Mouse (Mus musculus) mesoderm, embryonic 11.5 days (tissue): Measurements from ENCODE around the gene Mrgprf.

Experiments
- DNase-seq: peaks from one replicate; pipeline ENCODE4 v3.0.0-alpha.2; 2012; ENCODE audit warnings: low read depth, low spot score

The Mrgprf gene

DNA sequence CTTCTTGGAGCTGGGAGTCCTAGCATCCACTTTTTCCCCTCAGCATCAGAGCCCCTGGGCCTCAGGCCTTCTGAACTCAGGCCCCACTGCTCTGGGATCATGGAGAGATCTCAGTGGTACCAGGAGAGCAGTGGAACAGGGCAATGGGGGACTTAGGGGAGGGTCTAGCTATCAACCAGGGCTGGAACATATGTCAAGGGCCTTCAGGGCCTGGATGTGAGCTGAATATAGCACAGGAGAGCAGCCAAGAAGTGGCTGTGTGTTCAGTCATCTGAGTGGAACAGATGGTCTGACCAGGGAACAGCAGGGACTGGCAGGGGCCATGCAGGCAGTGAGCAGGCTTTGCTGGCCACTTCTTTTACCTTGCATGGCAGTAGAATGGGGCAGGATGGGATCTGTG, 34.6 kb downstream of the Mrgprf start:
- no peak for DNase-seq

- no peak for DNase-seq
These were observed 35.1 kb downstream of the Mrgprf start for GRCm38 (mm10) chr7:145335616-145336332.

DNA sequence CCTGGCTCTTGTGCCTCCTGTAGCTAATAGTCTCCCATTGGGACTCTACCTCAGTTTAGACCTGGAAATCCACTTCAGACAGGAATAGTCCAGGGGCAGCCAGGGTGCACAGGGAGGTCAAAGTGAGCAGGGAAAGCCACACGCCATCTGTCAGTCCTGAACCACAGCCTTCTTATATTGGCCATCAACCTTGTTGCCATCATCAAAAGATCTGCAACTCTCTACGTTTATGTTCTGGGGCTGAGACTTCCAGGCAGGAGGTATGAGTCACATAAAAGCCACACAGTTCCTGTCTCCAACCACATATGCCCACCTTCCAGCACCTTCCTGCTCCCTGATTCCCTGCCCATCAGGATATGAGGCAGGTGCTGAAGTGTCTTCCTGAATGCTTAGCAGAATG, 37.3 kb downstream of the Mrgprf start:
- no peak for DNase-seq

DNA sequence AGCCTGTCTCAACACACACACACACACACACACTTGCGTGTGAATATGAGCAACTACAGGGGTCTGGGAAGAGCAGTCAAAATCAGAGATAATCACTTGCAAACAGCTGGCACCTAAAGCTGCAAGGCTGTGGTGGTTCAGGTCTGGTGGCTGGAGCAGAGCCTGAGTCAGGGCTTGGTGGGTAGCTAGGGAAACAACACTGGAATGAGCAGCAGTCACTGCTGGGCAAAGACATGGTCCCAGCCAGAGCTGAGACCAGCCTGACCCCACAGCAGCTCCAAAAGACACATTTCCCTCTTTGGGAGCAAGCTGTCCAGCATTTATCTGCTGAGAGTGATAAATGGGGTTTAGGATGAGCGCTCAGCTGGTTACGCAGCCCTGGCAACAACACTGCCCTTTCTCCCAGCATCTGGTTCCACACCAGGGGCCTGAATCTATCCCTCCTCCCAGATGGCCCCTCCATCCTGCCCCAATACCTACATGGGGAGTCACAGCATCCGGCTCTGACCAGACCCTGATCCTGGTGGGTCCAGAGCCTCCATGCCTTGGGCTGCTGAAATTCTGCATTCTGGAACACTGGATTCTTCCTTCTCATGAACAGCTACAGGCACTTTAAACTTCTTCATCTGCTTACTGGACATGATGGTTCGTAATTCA, 39.7 kb downstream of the Mrgprf start:
- DNase-seq: no peak
